Comparison of ENCODE assay signal across 19 mouse cellular contexts in the genomic region with DNA sequence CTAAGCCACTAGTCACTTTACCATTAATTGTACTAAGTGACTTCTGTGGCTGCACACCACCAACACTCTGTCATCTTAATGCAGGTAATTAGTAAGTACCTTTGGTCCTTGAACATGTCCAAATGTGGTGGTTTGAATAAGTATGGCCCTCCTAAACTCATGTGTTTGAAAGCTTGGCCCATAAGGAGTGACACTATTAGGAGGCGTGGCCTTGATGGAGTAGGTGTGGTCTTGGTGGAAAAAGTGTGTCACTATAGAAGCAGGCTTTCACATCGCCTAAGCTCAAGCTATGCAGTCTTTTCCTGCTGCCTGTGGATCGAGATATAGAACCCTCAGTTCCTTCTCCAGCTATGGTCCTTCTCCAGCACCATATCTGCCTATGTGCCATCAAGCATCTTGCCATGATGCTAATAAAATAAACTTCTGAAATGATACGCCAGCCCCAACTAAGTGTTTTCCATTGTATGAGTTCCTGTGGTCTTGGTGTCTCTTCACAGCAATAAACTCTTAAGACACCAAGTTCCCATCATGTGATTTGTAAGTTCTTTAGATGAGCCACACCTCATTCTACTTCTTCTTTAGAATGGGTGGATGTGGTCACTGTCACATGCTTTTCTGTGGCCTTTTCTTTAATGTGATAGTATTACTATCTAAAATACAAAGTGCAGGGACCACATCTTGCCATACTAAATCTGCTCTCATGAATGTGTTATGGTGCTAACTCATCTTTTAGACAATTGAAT.
A peak's percentile ranks its signal among the peaks of the same experiment; 100 is the strongest.
DNase-seq lines count a peak whose midpoint lies in the region; ATAC-seq and TF ChIP-seq lines count a peak whose summit lies in the region.
"Had no signal": no experiment of that assay in that cellular context is flagged by ENCODE, and none has a peak within 500 bp of the region (broad histone marks: within the 10 kb centered on the region; RNA-seq: fewer than 3 reads in every experiment).

No protein-coding gene starts in this region.

- no peak overlapping the region for H3K4me3 ChIP-seq in bone marrow macrophage, adult 2 months (ENCODE audit: insufficient read depth, low read length)
- H3K4me3 ChIP-seq: embryonic facial prominence, embryonic 15.5 days; erythroblast, embryonic 14.5 days; forebrain, embryonic 10.5 days; forebrain, embryonic 15.5 days; heart, embryonic 12.5 days; hindbrain, embryonic 10.5 days had no signal

- TF ChIP-seq POLR2A in bone marrow macrophage, adult 2 months (IDR thresholded peaks at IDR 0.05; ENCODE audit: borderline replicate concordance, low read depth, low read length): no peak

- peak; percentile 56 for DNase-seq in CD4-positive helper T cell, adult 2 months (ENCODE audit: low read depth, low spot score)
- DNase-seq in CD4-positive, CD25-positive, alpha-beta regulatory T cell, adult 2 months (ENCODE audit: low read depth, low spot score): peak; percentile 35
- no peak for DNase-seq in urinary bladder, postnatal 25 days (ENCODE audit: low spot score)
- DNase-seq in urinary bladder, postnatal 4 days (ENCODE audit: low spot score in 2 of 2): no peak
- DNase-seq in thymus, postnatal 14 days: no peak
- DNase-seq in ovary, postnatal 10 days (ENCODE audit: low spot score): no peak
- DNase-seq: adrenal gland, postnatal 25 days; cerebellum, adult 2 months; cerebellum, postnatal 10 days; gastrocnemius, postnatal 10 days had no signal

- no peak for TF ChIP-seq CTCF in bone marrow macrophage, adult 2 months (IDR thresholded peaks at IDR 0.05; ENCODE audit: low read depth, low read length)

- peak overlapping the region; percentile 47 for H3K27ac ChIP-seq in bone marrow macrophage, adult 2 months (ENCODE audit: insufficient read depth, low read depth, low read length)
- H3K27ac ChIP-seq: embryonic facial prominence, embryonic 15.5 days; forebrain, embryonic 10.5 days; forebrain, embryonic 15.5 days; hindbrain, embryonic 10.5 days; hindbrain, embryonic 14.5 days had no signal

- ATAC-seq in megakaryocyte, adult 5-6 weeks (ENCODE audit: poor library complexity, severe bottlenecking): peak; percentile 53
- ATAC-seq: forebrain, embryonic 15.5 days had no signal

- H3K4me1 ChIP-seq in bone marrow macrophage, adult 2 months (ENCODE audit: control insufficient read depth, insufficient read depth, low read length): peaks cover 19% of the 10 kb centered on the region

Comparison
In these comparisons a context has a peak if more than half of its experiments do, and no peak if none do; other contexts are left out.
1. DNase-seq: peak in CD4-positive helper T cell, adult 2 months (single experiment) and CD4-positive, CD25-positive, alpha-beta regulatory T cell, adult 2 months (single experiment); none in urinary bladder, postnatal 25 days (single experiment), urinary bladder, postnatal 4 days (0 of 2), thymus, postnatal 14 days (single experiment) and ovary, postnatal 10 days (single experiment).